In genomic region chr11:102760805-102761308, GRCm38 (mm10) we compare ENCODE assay signal across 10 mouse cellular contexts. TPM values are rescaled to one million over a fixed set of nuclear protein-coding genes. Genes with fewer than 3 reads are reported as not detected.
DNase-seq lines count a peak whose midpoint lies in the region; ATAC-seq lines count a peak whose summit lies in the region.
"Had no signal": no experiment of that assay in that cellular context is flagged by ENCODE, and none has a peak within 500 bp of the region (broad histone marks: within the 10 kb centered on the region; RNA-seq: fewer than 3 reads in every experiment).

No protein-coding gene starts in this region.

- no peak overlapping the region for H3K27ac ChIP-seq in kidney, embryonic 14.5 days (ENCODE audit: low read depth, low read length)
- no peak overlapping the region for H3K27ac ChIP-seq in embryonic facial prominence, embryonic 14.5 days (replicated peaks; ENCODE audit: low read depth, low read length)
- H3K27ac ChIP-seq in intestine, embryonic 14.5 days (ENCODE audit: low read depth), result no peak overlapping the region
- peak overlapping the region; percentile 69; the same call in 1 of the 2 replicates for H3K27ac ChIP-seq in midbrain, embryonic 16.5 days (ENCODE audit: low read length)

- peaks cover 13% of the 10 kb centered on the region for H3K4me1 ChIP-seq in kidney, embryonic 14.5 days (ENCODE audit: control insufficient read depth, insufficient read depth, low read length)
- no peaks in the 10 kb centered on the region for H3K4me1 ChIP-seq in embryonic facial prominence, embryonic 14.5 days (ENCODE audit: control insufficient read depth, insufficient read depth, low read length)
- H3K4me1 ChIP-seq in intestine, embryonic 14.5 days (replicated peaks; ENCODE audit: control insufficient read depth, insufficient read depth, low read length), result peaks cover 5% of the 10 kb centered on the region; the same call in 1 of the 2 replicates
- peaks cover 13% of the 10 kb centered on the region for H3K4me1 ChIP-seq in midbrain, embryonic 16.5 days (ENCODE audit: control insufficient read depth, insufficient read depth, low read length)

- H3K4me3 ChIP-seq in kidney, embryonic 14.5 days (ENCODE audit: low read length), result peak overlapping the region; percentile 60
- peak overlapping the region; percentile 60 for H3K4me3 ChIP-seq in embryonic facial prominence, embryonic 14.5 days (ENCODE audit: low read depth, low read length)
- peak overlapping the region; percentile 59 for H3K4me3 ChIP-seq in intestine, embryonic 14.5 days (ENCODE audit: low read depth, low read length)
- peak overlapping the region; percentile 72 for H3K4me3 ChIP-seq in midbrain, embryonic 16.5 days (ENCODE audit: low read depth, low read length)
- H3K4me3 ChIP-seq: myocyte had no signal

- H3K36me3 ChIP-seq in kidney, embryonic 14.5 days (ENCODE audit: control insufficient read depth, insufficient read depth, low read length), result no peaks in the 10 kb centered on the region
- no peaks in the 10 kb centered on the region for H3K36me3 ChIP-seq in embryonic facial prominence, embryonic 14.5 days (ENCODE audit: control insufficient read depth, insufficient read depth, low read length)
- no peaks in the 10 kb centered on the region for H3K36me3 ChIP-seq in intestine, embryonic 14.5 days (ENCODE audit: control insufficient read depth, insufficient read depth, low read length)
- H3K36me3 ChIP-seq in midbrain, embryonic 16.5 days (ENCODE audit: control insufficient read depth, insufficient read depth, low read length), result no peaks in the 10 kb centered on the region

- peak; percentile 32; the same call in 1 of the 2 replicates for ATAC-seq in kidney, embryonic 14.5 days (ENCODE audit: low FRiP score, low TSS enrichment)
- ATAC-seq in embryonic facial prominence, embryonic 14.5 days (ENCODE audit: low read depth), result 0 out of 2 replicates have a peak, but pooled peaks have one; percentile 2
- no peak for ATAC-seq in intestine, embryonic 14.5 days (replicated peaks; ENCODE audit: low FRiP score, low TSS enrichment, low read depth)
- peak; percentile 6; the same call in 1 of the 2 replicates for ATAC-seq in midbrain, embryonic 16.5 days

- H3K27me3 ChIP-seq in kidney, embryonic 14.5 days (ENCODE audit: control insufficient read depth, insufficient read depth, low read length), result peaks cover 15% of the 10 kb centered on the region
- H3K27me3 ChIP-seq in embryonic facial prominence, embryonic 14.5 days (replicated peaks; ENCODE audit: control insufficient read depth, insufficient read depth, low read length), result peaks cover 17% of the 10 kb centered on the region; the same call in 1 of the 2 replicates
- H3K27me3 ChIP-seq in intestine, embryonic 14.5 days (replicated peaks; ENCODE audit: control insufficient read depth, insufficient read depth, low read length), result peaks cover 22% of the 10 kb centered on the region
- H3K27me3 ChIP-seq in midbrain, embryonic 16.5 days (ENCODE audit: control insufficient read depth, insufficient read depth, low read depth, low read length), result no peaks in the 10 kb centered on the region

- peak overlapping the region; percentile 65; the same call in 1 of the 2 replicates for H3K9ac ChIP-seq in kidney, embryonic 14.5 days (ENCODE audit: low read depth, low read length)
- peak overlapping the region; percentile 73 for H3K9ac ChIP-seq in embryonic facial prominence, embryonic 14.5 days (ENCODE audit: low read depth, low read length)
- peak overlapping the region; percentile 52; the same call in 1 of the 2 replicates for H3K9ac ChIP-seq in intestine, embryonic 14.5 days (ENCODE audit: low read length)
- peak overlapping the region; percentile 85 for H3K9ac ChIP-seq in midbrain, embryonic 16.5 days (ENCODE audit: low read depth, low read length)

- 19% methylated on average over 6 of the region's 6 CpGs for WGBS in kidney, embryonic 14.5 days
- WGBS in embryonic facial prominence, embryonic 14.5 days, result 21% methylated on average over 6 of the region's 6 CpGs
- WGBS in intestine, embryonic 14.5 days, result 25% methylated on average over 6 of the region's 6 CpGs
- 10% methylated on average over 6 of the region's 6 CpGs for WGBS in midbrain, embryonic 16.5 days

- H3K9me3 ChIP-seq in kidney, embryonic 14.5 days (ENCODE audit: control insufficient read depth, low read length), result no peaks in the 10 kb centered on the region
- H3K9me3 ChIP-seq in embryonic facial prominence, embryonic 14.5 days (ENCODE audit: control insufficient read depth, low read length), result no peaks in the 10 kb centered on the region
- no peaks in the 10 kb centered on the region for H3K9me3 ChIP-seq in intestine, embryonic 14.5 days (ENCODE audit: control insufficient read depth, low read length)
- H3K9me3 ChIP-seq in midbrain, embryonic 16.5 days (replicated peaks; ENCODE audit: control insufficient read depth, low read length, poor library complexity, severe bottlenecking), result no peaks in the 10 kb centered on the region

- DNase-seq in kidney, adult 9 months, result no peak
- DNase-seq in embryonic facial prominence, embryonic 14.5 days (ENCODE audit: low spot score), result no peak
- DNase-seq in intestine, embryonic 14.5 days (ENCODE audit: low spot score), result no peak
- no peak for DNase-seq in retina, postnatal 1 day
- no peak for DNase-seq in left cerebral cortex, adult 8-10 months (ENCODE audit: low spot score in 2 of 2)
- no peak for DNase-seq in cerebellum, adult 8-10 months

- H3K4me2 ChIP-seq in kidney, embryonic 14.5 days (replicated peaks; ENCODE audit: low read depth, low read length), result peak overlapping the region; percentile 99
- peak overlapping the region; percentile 100 for H3K4me2 ChIP-seq in embryonic facial prominence, embryonic 14.5 days (ENCODE audit: low read depth, low read length)
- H3K4me2 ChIP-seq in intestine, embryonic 14.5 days (ENCODE audit: low read length), result peak overlapping the region; percentile 100
- H3K4me2 ChIP-seq in midbrain, embryonic 16.5 days (ENCODE audit: low read length), result peak overlapping the region; percentile 80

RNA-seq across cellular contexts. Expression of gene Adam11, which starts 0.4 kb away (rescaled TPM):
- 3.5 and 7.8 TPM in 2 replicates for polyA plus RNA-seq in kidney, embryonic 14.5 days (2014; fragmentation: Nextera tagmentation; extraction: Ambion mirVana)
- 8.1 and 9.3 TPM in 2 replicates for polyA plus RNA-seq in embryonic facial prominence, embryonic 14.5 days (2014; fragmentation: Nextera tagmentation; extraction: Ambion mirVana)
- 4.9 and 5.8 TPM in 2 replicates for polyA plus RNA-seq in intestine, embryonic 14.5 days (2014; fragmentation: Nextera tagmentation; extraction: Ambion mirVana)
- polyA plus RNA-seq in midbrain, embryonic 16.5 days (2015; fragmentation: Nextera tagmentation; extraction: Ambion mirVana), result 32.2 and 34.9 TPM in 2 replicates
- total RNA-seq in left cerebral cortex, adult 8-10 months (2022), result 100 to 1,000 TPM; 117 to 126 (median 123) TPM
- total RNA-seq: granulocyte monocyte progenitor cell, adult 5-6 weeks had no signal

RNA-seq across cellular contexts. Expression of gene Gjc1, which starts 58.6 kb away (rescaled TPM):
- 63.0 and 69.6 TPM in 2 replicates for polyA plus RNA-seq in kidney, embryonic 14.5 days (2014; fragmentation: Nextera tagmentation; extraction: Ambion mirVana)
- 46.0 and 49.6 TPM in 2 replicates for polyA plus RNA-seq in embryonic facial prominence, embryonic 14.5 days (2014; fragmentation: Nextera tagmentation; extraction: Ambion mirVana)
- 47.7 and 57.7 TPM in 2 replicates for polyA plus RNA-seq in intestine, embryonic 14.5 days (2014; fragmentation: Nextera tagmentation; extraction: Ambion mirVana)
- polyA plus RNA-seq in midbrain, embryonic 16.5 days (2015; fragmentation: Nextera tagmentation; extraction: Ambion mirVana), result 25.8 and 28.2 TPM in 2 replicates
- total RNA-seq in left cerebral cortex, adult 8-10 months (2022), result 1 to 10 TPM; 3.9 to 5.5 (median 5.2) TPM
- total RNA-seq: granulocyte monocyte progenitor cell, adult 5-6 weeks had no signal
